Mouse (Mus musculus) spleen, postnatal 14 days (tissue): ENCODE results near the gene Tmem260.

Experiments used
- DNase-seq, 2 experiments: peaks; one replicate each; pipeline ENCODE4 v3.0.0; 2021 to 2022; ENCODE audit warnings: low spot score in 2 of 2

The Tmem260 gene

GRCm38 (mm10) chr14:48481591-48481990, 35.7 kb downstream of the Tmem260 start:
- DNase-seq, result no peak

- no peak for DNase-seq
Measured at GRCm38 (mm10) chr14:48482762-48483161, 36.8 kb downstream of the Tmem260 start.

- DNase-seq, result peak in 1 of 2 experiments; percentile 25
Measured at GRCm38 (mm10) chr14:48493896-48494295, 48.0 kb downstream of the Tmem260 start.

- no peak for DNase-seq
Measured at GRCm38 (mm10) chr14:48502573-48502972, 56.6 kb downstream of the Tmem260 start.

- DNase-seq, result no peak
Measured at GRCm38 (mm10) chr14:48503691-48504565, 58.0 kb downstream of the Tmem260 start.

GRCm38 (mm10) chr14:48504566-48504950, 58.6 kb downstream of the Tmem260 start:
- no peak for DNase-seq

- DNase-seq, result no peak
Measured at GRCm38 (mm10) chr14:48505606-48506005, 59.7 kb downstream of the Tmem260 start.

- DNase-seq, result no peak
Measured at GRCm38 (mm10) chr14:48507376-48507775, 61.5 kb downstream of the Tmem260 start.

GRCm38 (mm10) chr14:48509131-48509530, 63.2 kb downstream of the Tmem260 start:
- DNase-seq, result no peak

- no peak for DNase-seq
Measured at GRCm38 (mm10) chr14:48513098-48513823, 67.3 kb downstream of the Tmem260 start.

GRCm38 (mm10) chr14:48513824-48514493, 68.0 kb downstream of the Tmem260 start:
- no peak for DNase-seq

GRCm38 (mm10) chr14:48514620-48515019, 68.7 kb downstream of the Tmem260 start:
- DNase-seq, result no peak

GRCm38 (mm10) chr14:48515538-48515937, 69.6 kb downstream of the Tmem260 start:
- DNase-seq, result no peak

- DNase-seq, result no peak
Measured at GRCm38 (mm10) chr14:48523361-48523760, 77.4 kb downstream of the Tmem260 start.

- no peak for DNase-seq
Measured at GRCm38 (mm10) chr14:48524135-48524534, 78.2 kb downstream of the Tmem260 start.

- DNase-seq, result no peak
Measured at GRCm38 (mm10) chr14:48525055-48525454, 79.1 kb downstream of the Tmem260 start.

- no peak for DNase-seq
Measured at GRCm38 (mm10) chr14:48530629-48531028, 84.7 kb downstream of the Tmem260 start.

GRCm38 (mm10) chr14:48537795-48538766, 92.2 kb downstream of the Tmem260 start:
- DNase-seq, result peak; percentile 19 to 27

- no peak for DNase-seq
Measured at GRCm38 (mm10) chr14:48545166-48545565, 99.2 kb downstream of the Tmem260 start.

GRCm38 (mm10) chr14:48546009-48546408, 100.1 kb downstream of the Tmem260 start:
- DNase-seq, result no peak

GRCm38 (mm10) chr14:48549703-48550102, 103.8 kb downstream of the Tmem260 start:
- DNase-seq, result no peak
